Comparison of ENCODE assay signal across 19 mouse cellular contexts in the genomic region with DNA sequence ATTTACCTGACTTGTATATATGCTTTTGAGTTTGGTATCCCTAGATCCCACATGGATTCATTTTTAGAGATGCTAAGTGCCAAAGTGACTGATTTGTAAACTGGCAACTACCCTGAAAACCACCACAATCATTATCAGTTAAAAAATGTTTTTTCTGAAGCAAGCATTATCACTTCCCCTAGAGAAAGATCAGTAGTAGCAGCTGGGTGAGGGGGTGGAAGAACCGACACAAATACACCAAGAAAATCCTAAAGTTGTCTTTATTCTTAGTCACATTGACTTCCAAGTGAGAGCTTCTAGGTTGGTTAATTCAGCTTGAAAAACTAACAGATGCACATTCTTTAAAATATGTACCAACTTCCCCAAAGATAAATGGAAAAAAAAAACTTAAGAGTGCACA. TPM values are rescaled to one million over a fixed set of nuclear protein-coding genes. Genes with fewer than 3 reads are reported as not detected.
A peak's percentile ranks its signal among the peaks of the same experiment; 100 is the strongest.
DNase-seq lines count a peak whose midpoint lies in the region; ATAC-seq lines count a peak whose summit lies in the region.
"Had no signal": no experiment of that assay in that cellular context is flagged by ENCODE, and none has a peak within 500 bp of the region (broad histone marks: within the 10 kb centered on the region; RNA-seq: fewer than 3 reads in every experiment).

No protein-coding gene starts in this region.

- peak; percentile 87 for ATAC-seq in frontal cortex, adult (ENCODE audit: low TSS enrichment)
- ATAC-seq: forebrain, embryonic 16.5 days; inflammation-experienced regulatory T-cells, adult 6 months; midbrain, embryonic 13.5 days had no signal

- no peak for DNase-seq in frontal cortex, postnatal 10 days (ENCODE audit: low spot score in 2 of 2)
- peak; percentile 28 for DNase-seq in layer of hippocampus, adult 9-11 months
- no peak for DNase-seq in layer of hippocampus, postnatal 25 days (ENCODE audit: extremely low spot score in 1 of 2, low spot score in 1 of 2)
- DNase-seq in brain, adult 2 months (ENCODE audit: low read depth, low spot score): peak; percentile 69
- DNase-seq in right cerebral cortex, postnatal 36 days (ENCODE audit: low spot score in 2 of 2): peak; percentile 26 to 32
- no peak for DNase-seq in testis, postnatal 14 days (ENCODE audit: low spot score)
- DNase-seq: adrenal gland, postnatal 25 days; cerebellum, adult 11 months; cerebellum, postnatal 10 days; heart, postnatal 4 days; kidney, adult 18-20 months; liver; lung, postnatal 36 days; spleen, adult 18-20 months; thymus, postnatal 14 days had no signal

RNA-seq across cellular contexts. Expression of gene Bbs4, which starts 35.0 kb away (rescaled TPM):
- 10 to 100 TPM; 35.8 to 42.9 TPM for total RNA-seq in layer of hippocampus, postnatal 25 days (2021)

Comparison
In these comparisons a context has a peak if more than half of its experiments do, and no peak if none do; other contexts are left out.
1. DNase-seq: peak in layer of hippocampus, adult 9-11 months (single experiment), brain, adult 2 months (single experiment) and right cerebral cortex, postnatal 36 days (2 of 2); none in frontal cortex, postnatal 10 days (0 of 2), layer of hippocampus, postnatal 25 days (0 of 2) and testis, postnatal 14 days (single experiment).